Mouse (Mus musculus) gastrocnemius, postnatal 25 days (tissue): Measurements from ENCODE around the gene Otop3. TPM values are rescaled to one million over a fixed set of nuclear protein-coding genes. Genes with fewer than 3 reads are reported as not detected.

Experiments used
- DNase-seq: peaks from one replicate; pipeline ENCODE4 v3.0.0; 2022
- total RNA-seq, 2 experiments: library from RNA; stranded (reverse); gene quantifications; 1 replicate in 1 of 2; 2 replicates in 1 of 2; pipeline ENCODE4 v1.2.3; 2021

Gene Otop3
- total RNA-seq, 2 experiments from 2014 or later = not detected

DNA sequence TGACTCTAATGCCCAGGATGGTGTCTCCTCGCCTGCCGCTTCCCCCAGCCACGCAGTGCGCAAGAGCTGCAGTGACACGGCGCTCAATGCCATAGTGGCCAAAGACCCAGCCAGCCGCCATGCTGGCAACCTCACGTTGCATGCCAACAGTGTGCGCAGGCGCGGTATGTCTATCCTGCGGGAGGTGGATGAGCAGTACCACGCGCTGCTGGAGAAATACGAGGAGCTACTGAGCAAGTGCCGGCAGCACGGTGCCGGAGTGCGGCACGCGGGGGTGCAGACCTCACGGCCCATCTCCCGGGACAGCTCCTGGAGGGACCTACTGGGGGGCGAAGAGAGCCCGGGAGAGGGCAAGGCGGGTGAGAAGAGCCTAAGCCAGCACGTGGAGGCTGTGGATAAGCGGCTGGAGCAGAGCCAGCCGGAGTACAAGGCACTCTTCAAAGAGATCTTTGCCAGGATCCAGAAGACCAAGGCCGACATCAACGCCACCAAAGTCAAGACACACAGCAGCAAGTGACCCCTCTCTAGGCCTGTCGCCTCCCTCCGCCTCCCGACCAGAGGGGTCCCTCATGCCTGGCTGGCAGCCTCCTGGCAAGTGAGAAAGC, 59.3 kb downstream of the Otop3 start:
- no peak for DNase-seq

Other genes starting within 250 kb of the Otop3 start
- under 1 TPM in 1 of 2 experiments, not detected in 1; 0.19 TPM for gene Rab37, start 243.3 kb upstream of the Otop3 start, total RNA-seq
- not detected for gene Cd300lf, start 200.7 kb upstream of the Otop3 start, total RNA-seq
- gene Slc9a3r1, start 171.4 kb upstream of the Otop3 start, total RNA-seq = 1 to 10 TPM; 2.3 to 3.9 TPM
- 1 to 10 TPM; 4.1 to 5.8 TPM for gene Tmem104, start 147.2 kb upstream of the Otop3 start, total RNA-seq
- gene Nat9, start 146.9 kb upstream of the Otop3 start, total RNA-seq = 10 to 100 TPM; 10.7 to 13.2 TPM
- gene Grin2c, start 67.5 kb upstream of the Otop3 start, total RNA-seq = under 1 TPM in 1 of 2 experiments, not detected in 1; 0.05 TPM
- 1 to 10 TPM; 3.6 to 3.8 TPM for gene Fdxr, start 57.7 kb upstream of the Otop3 start, total RNA-seq
- 1 to 10 TPM; 2.9 to 3.6 TPM for gene Fads6, start 37.1 kb upstream of the Otop3 start, total RNA-seq
- not detected for gene Otop2, start 27.6 kb upstream of the Otop3 start, total RNA-seq
- gene Ush1g, start 12.7 kb upstream of the Otop3 start, total RNA-seq = under 1 TPM; 0.56 to 0.97 TPM
- 1 to 10 TPM; 1.4 to 2.8 TPM for gene Hid1, start 33.0 kb downstream of the Otop3 start, total RNA-seq
- 1 to 10 TPM; 3.1 to 4.0 TPM for gene Cdr2l, start 47.2 kb downstream of the Otop3 start, total RNA-seq
- 10 to 100 TPM; 86.6 to 96.1 TPM for gene Mrpl58, start 69.0 kb downstream of the Otop3 start, total RNA-seq
- 100 to 1,000 TPM; 909 to 922 TPM for gene Atp5h, start 85.2 kb downstream of the Otop3 start, total RNA-seq
- gene Kctd2, start 85.4 kb downstream of the Otop3 start, total RNA-seq = 10 to 100 TPM; 13.4 to 14.4 TPM
- gene Trim80, start 105.8 kb downstream of the Otop3 start, total RNA-seq = not detected
- not detected for gene Slc16a5, start 127.7 kb downstream of the Otop3 start, total RNA-seq
- 1 to 10 TPM in 1 of 2 experiments, under 1 TPM in 1; 0.94 to 1.0 TPM for gene Armc7, start 140.9 kb downstream of the Otop3 start, total RNA-seq
- gene Nt5c, start 157.1 kb downstream of the Otop3 start, total RNA-seq = 10 to 100 TPM in 1 of 2 experiments, 1 to 10 TPM in 1; 8.7 to 11.2 TPM
- 10 to 100 TPM; 36.9 to 41.2 TPM for gene Jpt1, start 179.7 kb downstream of the Otop3 start, total RNA-seq
- gene Sumo2, start 201.5 kb downstream of the Otop3 start, total RNA-seq = 100 to 1,000 TPM; 119 to 122 TPM
- 10 to 100 TPM; 21.4 to 23.8 TPM for gene Nup85, start 229.7 kb downstream of the Otop3 start, total RNA-seq